Mouse (Mus musculus) regulatory T cell (primary cell): ENCODE results near the gene Epb41.

Experiments
- in situ Hi-C: fragments of 300-600 bp; cut with MboI, MseI; formaldehyde crosslinking; loops from one replicate; pipeline ENCODE4 v1.15.1; 2025; ENCODE audit warnings: high pct_unique_total_duplicates

The Epb41 gene

GRCm38 (mm10) chr4:132048011-132048991 is 26.8 kb downstream of the Epb41 start:
- in situ Hi-C loops: loop anchor here (25.0 kb wide), 1 partner anchor 1136 kb away; the partner anchor contains the start of gene Laptm5

DNA sequence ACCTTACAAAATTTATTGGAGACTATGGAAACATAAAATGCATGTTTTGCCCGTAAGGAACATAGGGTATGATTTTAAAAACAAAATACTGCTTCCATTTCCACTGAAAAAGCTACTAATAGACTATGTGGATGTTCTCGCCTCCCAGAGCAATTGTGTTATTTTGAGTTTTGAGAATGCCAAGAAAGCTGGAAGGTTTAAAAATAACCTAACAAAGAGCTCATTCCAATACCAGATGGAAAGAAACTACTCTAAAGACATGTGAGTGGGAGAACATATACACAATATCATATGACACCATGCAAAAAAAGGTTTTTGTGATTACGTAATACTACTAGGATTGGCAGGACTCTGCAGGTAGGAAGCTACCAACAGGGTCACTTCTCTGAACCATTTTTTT is 31.4 kb downstream of the Epb41 start:
- in situ Hi-C loops: loop anchor here (25.0 kb wide), 1 partner anchor 1131 kb away; the partner anchor contains the start of gene Laptm5

- in situ Hi-C loops: loop anchor here (25.0 kb wide), 1 partner anchor 1129 kb away; the partner anchor contains the start of gene Laptm5
Observed at GRCm38 (mm10) chr4:132041471-132042332, 33.4 kb downstream of the Epb41 start.

DNA sequence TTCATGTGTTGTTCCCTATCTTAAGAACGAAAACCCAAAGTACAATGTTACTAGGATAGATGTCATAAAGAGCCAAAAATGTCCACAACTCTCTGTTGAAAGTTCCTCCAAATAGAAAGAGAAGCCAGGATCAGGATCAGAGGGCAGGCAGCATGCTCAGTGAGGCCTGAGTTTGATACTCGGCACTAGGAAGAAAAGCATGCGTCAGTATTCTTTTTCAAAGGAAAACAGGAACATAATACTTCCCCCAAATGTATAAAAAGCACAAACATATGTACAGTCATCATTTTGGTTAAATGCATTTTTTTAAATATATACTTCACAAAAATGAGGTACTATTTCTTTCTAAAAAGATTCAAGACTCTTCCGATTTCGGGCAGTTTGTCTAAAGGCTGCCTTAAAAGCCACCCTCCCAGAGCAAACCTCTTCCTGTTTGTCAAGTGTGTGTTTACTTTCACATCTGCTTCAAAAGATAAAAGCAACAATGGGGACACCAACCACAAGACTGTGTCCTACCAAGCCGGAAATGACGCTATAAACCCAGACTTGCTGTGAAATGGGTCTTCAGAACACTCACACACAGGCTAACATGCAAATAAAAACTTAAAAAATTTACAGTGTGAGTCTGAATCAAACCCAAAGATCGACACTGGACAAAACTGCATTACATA is 35.0 kb downstream of the Epb41 start:
- in situ Hi-C loops: loop anchor here (25.0 kb wide), 1 partner anchor 1128 kb away; the partner anchor contains the start of gene Laptm5

DNA sequence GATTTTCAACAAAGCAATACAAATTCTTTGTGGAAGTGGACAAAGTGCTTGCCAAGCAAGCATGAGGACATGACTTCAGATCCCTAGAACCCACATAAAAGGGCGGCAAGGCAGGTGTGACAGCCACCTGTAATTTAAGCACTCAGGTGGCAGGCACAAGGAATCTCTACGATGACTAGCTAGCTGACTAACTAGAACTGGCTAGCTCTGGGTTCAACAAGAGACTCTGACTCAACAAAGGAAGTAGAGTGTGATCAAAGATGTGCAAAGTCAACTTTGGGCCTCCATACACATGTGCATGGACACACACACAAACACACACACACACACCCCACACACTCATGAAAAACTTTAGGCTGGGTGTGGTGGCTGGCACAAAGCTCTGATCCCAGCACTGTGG is 35.6 kb downstream of the Epb41 start:
- in situ Hi-C loops: loop anchor here (25.0 kb wide), 1 partner anchor 1127 kb away; the partner anchor contains the start of gene Laptm5

DNA sequence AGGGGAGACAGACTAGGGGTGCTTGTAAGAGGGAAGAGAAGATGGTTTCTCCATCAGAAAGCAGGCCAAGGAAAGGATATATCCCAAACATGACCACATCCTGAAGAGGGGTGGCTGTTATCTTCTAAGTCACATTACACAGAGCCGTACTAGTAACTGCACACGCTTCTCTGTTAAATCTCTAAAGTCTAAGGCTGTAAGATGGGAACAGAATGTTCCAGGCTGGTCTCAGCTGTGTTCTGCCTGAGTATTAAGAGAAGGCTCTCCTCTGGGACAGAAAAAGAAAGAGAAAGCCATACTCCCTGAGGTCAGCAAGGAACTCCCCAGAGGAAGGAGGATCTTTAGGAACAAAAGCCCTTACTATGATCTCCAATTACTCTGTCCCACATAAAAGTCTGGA is 36.3 kb downstream of the Epb41 start:
- in situ Hi-C loops: loop anchor here (25.0 kb wide), 1 partner anchor 1127 kb away; the partner anchor contains the start of gene Laptm5

DNA sequence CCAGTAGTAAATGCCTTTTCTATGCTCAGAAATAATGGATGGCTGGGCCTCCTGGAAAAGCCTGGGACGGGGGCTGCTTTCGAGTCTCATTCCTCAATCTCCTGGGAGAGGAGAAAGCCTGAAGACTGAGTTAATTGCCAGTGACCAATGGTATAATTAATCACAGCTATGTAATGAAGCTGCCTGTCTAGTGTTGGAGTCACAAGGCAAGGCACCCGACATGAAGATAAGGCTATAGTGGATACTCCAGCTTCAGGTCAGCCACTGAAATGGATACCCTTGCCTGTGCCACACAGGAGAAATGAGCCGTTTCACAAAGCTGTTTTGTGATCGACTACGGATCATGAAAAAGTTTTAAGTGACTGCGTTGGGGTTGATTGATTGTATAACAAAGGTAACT is 37.1 kb downstream of the Epb41 start:
- in situ Hi-C loops: loop anchor here (25.0 kb wide), 1 partner anchor 1126 kb away; the partner anchor contains the start of gene Laptm5

GRCm38 (mm10) chr4:132037137-132037536 is 38.0 kb downstream of the Epb41 start:
- in situ Hi-C loops: loop anchor here (25.0 kb wide), 1 partner anchor 1125 kb away; the partner anchor contains the start of gene Laptm5

GRCm38 (mm10) chr4:132034242-132034641 is 40.9 kb downstream of the Epb41 start:
- in situ Hi-C loops: loop anchor here (25.0 kb wide), 1 partner anchor 1122 kb away; the partner anchor contains the start of gene Laptm5

DNA sequence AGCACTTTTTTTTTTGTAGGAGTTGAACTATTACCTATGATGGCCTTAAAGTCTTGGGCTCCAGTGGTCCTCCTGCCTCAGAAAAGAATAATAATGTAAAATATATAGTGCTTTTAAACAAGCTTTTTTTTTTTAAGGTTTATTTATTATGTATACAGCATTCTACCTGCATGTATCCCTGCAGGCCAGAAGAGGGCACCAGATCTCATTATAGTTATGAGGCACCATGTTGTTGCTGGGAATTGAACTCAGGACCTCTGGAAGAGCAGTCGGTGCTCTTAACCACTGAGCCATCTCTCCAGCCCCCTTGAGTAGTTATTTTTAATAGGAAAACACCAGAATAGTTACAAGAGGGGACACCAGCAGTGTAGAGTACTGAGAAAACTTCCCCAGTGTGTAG is 41.9 kb downstream of the Epb41 start:
- in situ Hi-C loops: loop anchor here (25.0 kb wide), 1 partner anchor 1121 kb away; the partner anchor contains the start of gene Laptm5

DNA sequence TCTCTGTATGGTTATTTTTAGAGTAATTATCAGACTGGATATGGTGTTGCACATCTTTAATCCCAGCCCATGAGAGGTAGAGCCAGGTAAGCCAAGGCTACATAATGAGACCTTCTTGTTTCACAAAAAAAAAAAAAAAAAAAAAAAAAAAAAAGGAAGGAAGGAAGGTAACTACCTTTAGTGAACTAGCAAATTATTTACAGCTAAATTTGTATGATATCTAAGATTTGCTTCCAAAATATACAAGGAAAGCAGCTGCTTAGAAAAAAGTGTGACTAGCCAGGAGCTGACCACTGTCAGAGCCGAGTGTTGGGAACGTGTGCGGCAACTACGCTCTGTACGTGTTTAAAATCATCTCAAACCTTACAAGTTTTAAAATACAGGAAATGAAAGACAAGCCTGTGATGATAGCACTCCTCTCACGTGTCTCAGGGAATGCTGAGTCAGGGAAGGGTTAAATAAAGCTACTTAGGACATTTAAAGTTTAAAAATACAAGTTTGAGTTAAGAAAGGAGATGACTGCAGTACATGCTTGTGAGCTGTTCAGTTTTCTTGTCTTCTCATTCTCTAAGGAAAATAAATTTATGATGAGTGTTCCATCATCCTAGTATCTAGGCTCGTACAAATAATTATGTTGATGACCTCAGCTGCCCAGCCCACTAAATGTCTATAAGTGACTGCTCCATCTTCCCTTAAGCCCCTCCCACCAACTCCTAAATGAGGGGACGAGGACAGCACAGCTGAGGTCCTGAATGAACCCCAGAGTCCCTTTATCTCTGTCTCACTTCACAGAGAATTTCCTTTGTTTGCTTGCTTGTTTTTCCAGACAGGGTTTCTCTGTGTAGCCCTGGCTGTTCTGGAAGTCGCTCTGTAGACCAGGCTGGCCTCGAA is 45.0 kb downstream of the Epb41 start:
- in situ Hi-C loops: loop anchor here (25.0 kb wide), 1 partner anchor 1118 kb away; the partner anchor contains the start of gene Laptm5

GRCm38 (mm10) chr4:132027806-132028205 is 47.3 kb downstream of the Epb41 start:
- in situ Hi-C loops: loop anchor here (25.0 kb wide), 1 partner anchor 1116 kb away; the partner anchor contains the start of gene Laptm5

GRCm38 (mm10) chr4:132027167-132027566 is 48.0 kb downstream of the Epb41 start:
- in situ Hi-C loops: loop anchor here (25.0 kb wide), 1 partner anchor 1115 kb away; the partner anchor contains the start of gene Laptm5

GRCm38 (mm10) chr4:132025738-132026527 is 49.2 kb downstream of the Epb41 start:
- in situ Hi-C loops: loop anchor here (25.0 kb wide), 1 partner anchor 1114 kb away; the partner anchor contains the start of gene Laptm5

- in situ Hi-C loops: loop anchor here (25.0 kb wide), 1 partner anchor 1113 kb away; the partner anchor contains the start of gene Laptm5
Observed at GRCm38 (mm10) chr4:132025264-132025663, 49.9 kb downstream of the Epb41 start.

DNA sequence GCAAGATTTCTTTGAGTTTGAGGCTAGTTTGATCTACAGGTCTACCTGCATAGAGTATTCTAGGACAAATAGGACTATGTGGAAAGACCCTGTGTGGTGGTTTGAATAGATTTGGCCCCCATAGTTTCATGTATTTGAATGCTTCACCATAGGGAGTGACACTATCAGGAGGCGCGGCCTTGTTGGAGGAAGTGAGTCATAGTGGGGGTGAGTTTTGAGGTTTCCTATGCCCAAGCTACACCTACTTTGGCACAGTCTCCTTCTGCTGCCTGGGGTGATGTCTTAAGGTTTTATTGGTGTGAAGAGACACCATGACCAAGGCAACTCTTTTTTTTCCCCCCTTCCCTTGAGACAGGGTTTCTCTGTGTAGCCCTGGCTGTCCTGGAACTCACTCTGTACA is 51.3 kb downstream of the Epb41 start:
- in situ Hi-C loops: no loop called here

DNA sequence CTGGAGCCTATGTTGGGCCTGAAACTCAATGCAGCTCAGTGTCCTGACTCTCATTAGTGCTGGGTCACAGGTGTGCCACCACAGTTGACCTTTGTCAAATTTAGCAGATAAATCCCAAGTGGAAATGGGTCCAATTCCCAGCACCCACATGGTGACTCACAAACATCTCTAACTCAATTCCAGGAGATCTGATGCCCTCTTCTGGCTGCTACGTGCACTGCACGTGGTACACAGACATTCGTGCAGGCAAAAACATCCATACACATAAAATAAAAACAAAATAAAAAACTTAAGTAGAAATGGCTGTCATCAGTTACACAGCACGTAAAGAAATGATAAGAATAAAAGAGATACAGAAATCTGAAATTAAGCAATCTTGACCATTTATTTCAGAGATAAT is 52.5 kb downstream of the Epb41 start:
- in situ Hi-C loops: no loop called here

DNA sequence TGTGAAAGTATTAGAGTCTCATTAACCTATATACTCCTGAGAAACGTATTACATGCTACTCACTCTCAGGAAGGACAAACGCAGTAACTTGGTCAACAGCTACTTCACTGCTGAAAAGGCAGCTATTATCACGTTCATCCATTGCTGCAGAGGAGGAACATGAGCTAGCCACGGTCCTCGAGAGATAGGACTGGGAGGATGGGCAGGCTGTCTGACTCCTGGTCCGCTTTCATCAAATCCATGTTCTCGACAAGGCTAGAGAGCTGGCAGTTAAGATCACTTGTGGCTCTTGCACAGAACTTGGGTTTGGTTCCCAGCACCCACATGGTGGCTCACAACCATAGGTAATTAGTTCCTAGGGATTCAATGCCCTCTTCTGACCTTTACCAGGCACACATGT is 53.2 kb downstream of the Epb41 start:
- in situ Hi-C loops: no loop called here

GRCm38 (mm10) chr4:132018547-132018946 is 56.6 kb downstream of the Epb41 start:
- in situ Hi-C loops: no loop called here
